Mouse (Mus musculus) hindbrain, embryonic 16.5 days (tissue): ENCODE measurements around the gene Nrxn2. TPM values are rescaled to one million over a fixed set of nuclear protein-coding genes. Genes with fewer than 3 reads are reported as not detected.
A peak's percentile ranks its signal among the peaks of the same experiment; 100 is the strongest.

Source experiments
- ATAC-seq: fragments of 200-750 bp; cut with Nextera tagmentation; 2 replicates; pipeline ENCODE4 v1.8.0; 2017; ENCODE audit warnings: moderate TSS enrichment, moderate library complexity
- H3K27ac ChIP-seq: fragments of 300-500 bp; sonication (generic); 2 replicates; pipeline ENCODE4 v1.5.1; 2014; ENCODE audit warnings: low read depth, mild to moderate bottlenecking, control low read depth, low read length, moderate library complexity
- H3K27me3 ChIP-seq: fragments of 300-500 bp; sonication (generic); replicated peaks from 2 replicates; pipeline ENCODE4 v1.6.1; 2014; ENCODE audit warnings: low read length; ENCODE audit not compliant: control insufficient read depth, insufficient read depth
- H3K36me3 ChIP-seq: fragments of 300-500 bp; sonication (generic); 2 replicates; pipeline ENCODE4 v1.6.1; 2014; ENCODE audit warnings: mild to moderate bottlenecking, low read length, moderate library complexity, mixed read lengths; ENCODE audit not compliant: control insufficient read depth, insufficient read depth
- H3K4me1 ChIP-seq: fragments of 300-500 bp; sonication (generic); 2 replicates; pipeline ENCODE4 v1.6.1; 2014; ENCODE audit warnings: low read depth, low read length; ENCODE audit not compliant: control insufficient read depth, insufficient read depth
- H3K4me2 ChIP-seq: fragments of 300-500 bp; sonication (generic); 2 replicates; pipeline ENCODE4 v1.6.1; 2014; ENCODE audit warnings: mild to moderate bottlenecking, low read length, control low read depth, moderate library complexity
- H3K4me3 ChIP-seq: fragments of 300-500 bp; sonication (generic); 2 replicates; pipeline ENCODE4 v1.5.1; 2014; ENCODE audit warnings: mild to moderate bottlenecking, low read length, control low read depth, moderate library complexity
- H3K9ac ChIP-seq: fragments of 300-500 bp; sonication (generic); 2 replicates; pipeline ENCODE4 v1.6.1; 2014; ENCODE audit warnings: low read depth, mild to moderate bottlenecking, control low read depth, low read length, moderate library complexity
- H3K9me3 ChIP-seq: fragments of 300-500 bp; sonication (generic); 2 replicates; pipeline ENCODE4 v1.6.1; 2014; ENCODE audit warnings: mild to moderate bottlenecking, low read length, moderate library complexity; ENCODE audit not compliant: control insufficient read depth
- WGBS: fragments of 180-500 bp; shearing (Covaris S2); extraction: QIAGEN DNeasy Blood & Tissue Kit; methylation state at CpG from one replicate; pipeline ENCODE4 v1.1.7; 2014; 5-methylcytosine and 5-hydroxymethylcytosine counted together
- polyA plus RNA-seq: library from polyadenylated mRNA; unstranded; fragments of >200 nt; fragmentation: Nextera tagmentation; extraction: Ambion mirVana; gene quantifications from 2 replicates; pipeline ENCODE4 v1.2.1, GENCODE M21; 2015

The Nrxn2 gene
- polyA plus RNA-seq, 1 experiment from 2014 or later: 37.1 TPM

DNA sequence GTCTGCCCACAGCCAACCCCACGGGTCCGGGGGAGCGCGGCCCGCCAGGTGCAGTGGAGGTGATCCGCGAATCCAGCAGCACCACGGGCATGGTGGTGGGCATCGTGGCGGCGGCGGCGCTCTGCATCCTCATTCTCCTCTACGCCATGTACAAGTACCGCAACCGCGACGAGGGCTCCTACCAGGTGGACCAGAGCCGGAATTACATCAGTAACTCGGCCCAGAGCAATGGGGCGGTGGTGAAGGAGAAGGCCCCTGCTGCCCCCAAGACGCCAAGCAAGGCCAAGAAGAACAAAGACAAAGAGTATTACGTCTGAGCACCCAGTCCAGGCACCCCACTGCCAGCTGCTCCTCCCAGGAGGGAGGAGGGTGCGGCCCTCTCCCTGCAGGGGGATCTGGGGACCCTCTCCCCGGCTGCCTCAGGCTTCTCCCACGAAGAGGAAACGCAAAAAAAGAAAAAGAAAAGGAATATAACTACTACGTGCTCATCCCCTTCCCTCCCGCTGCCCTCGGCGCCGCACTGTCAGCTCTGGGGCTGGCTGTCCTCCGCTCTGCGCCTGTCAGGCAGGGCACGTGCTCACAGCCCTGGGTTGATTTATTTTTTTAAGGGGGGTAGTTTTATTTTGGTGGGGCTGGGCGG is 113.4 kb downstream of the Nrxn2 start:
- WGBS: 2% methylated on average over 36 of the region's 36 CpGs
- peak overlapping the region; percentile 40 for H3K4me3 ChIP-seq

DNA sequence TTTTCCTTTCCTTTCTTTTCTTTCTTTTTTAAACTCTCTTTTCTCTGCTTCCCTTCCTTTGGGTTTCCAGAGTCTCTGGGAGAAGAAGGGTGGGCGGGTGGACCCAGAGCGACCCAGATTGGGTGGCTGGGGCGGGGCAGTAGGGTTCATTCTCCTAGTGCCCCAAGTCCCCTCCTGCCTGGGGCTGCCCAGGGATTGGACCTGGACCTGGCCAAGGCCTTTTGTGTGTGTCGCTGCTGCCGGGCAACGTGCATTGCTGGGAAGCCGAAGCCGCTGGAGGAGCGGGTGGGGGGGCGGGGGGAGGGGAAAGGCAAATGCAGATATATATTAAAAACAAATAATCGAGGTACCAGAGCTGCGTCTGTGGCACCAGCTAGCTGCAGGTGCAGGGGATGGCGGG is 114.1 kb downstream of the Nrxn2 start:
- H3K4me1 ChIP-seq: peaks cover 36% of the 10 kb centered on the region

More for the DNA sequence above, 113.4 kb downstream of the Nrxn2 start:
- peak overlapping the region; percentile 75 for H3K27ac ChIP-seq
- H3K9me3 ChIP-seq: no peaks in the 10 kb centered on the region
- peaks cover 36% of the 10 kb centered on the region for H3K4me1 ChIP-seq
- peaks cover 1% of the 10 kb centered on the region; the same call in 1 of the 2 replicates for H3K36me3 ChIP-seq
- no peak for ATAC-seq
- H3K27me3 ChIP-seq: no peaks in the 10 kb centered on the region
- peak overlapping the region; percentile 71 for H3K4me2 ChIP-seq
- H3K9ac ChIP-seq: peak overlapping the region; percentile 69

DNA sequence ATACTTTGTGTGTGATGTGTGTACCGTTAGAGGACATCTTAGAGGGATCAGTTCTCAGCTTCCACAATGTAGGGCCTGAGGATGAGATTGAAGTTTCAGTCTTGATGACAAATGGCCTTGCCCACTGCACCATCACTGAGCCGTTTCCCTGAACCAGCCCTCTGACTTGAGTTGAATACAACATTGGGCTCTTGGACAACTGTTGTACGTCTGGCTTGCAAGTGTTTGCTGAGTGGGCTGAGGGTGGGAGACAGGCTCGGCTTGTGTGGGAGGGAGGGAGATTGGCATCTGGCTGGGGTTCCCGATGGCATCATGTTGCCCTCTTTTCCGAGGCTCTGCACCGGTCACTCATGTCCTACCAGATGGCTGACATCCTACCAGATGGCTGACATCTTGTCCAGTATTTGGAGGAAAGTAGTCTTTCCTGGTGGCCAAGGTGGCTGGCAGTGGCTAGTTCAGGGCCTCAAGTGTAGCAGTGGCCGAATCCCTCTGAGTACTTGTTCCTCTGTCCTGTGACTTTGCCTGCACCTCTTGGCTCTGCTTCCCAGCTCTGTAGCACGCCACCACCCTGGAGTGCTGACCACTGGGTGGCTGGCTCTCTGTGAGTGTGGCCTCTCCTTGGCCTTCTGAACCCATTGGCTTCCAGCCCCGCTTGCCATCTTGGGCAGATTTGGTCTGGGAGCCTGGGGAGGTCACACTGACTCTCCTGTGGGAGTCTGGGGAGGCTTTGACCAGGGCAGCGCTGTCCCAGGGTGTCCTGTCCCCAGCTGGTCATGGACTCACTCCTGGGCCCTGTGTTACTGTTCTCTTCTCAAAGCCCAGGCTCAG is 115.0 kb downstream of the Nrxn2 start:
- H3K27me3 ChIP-seq: no peaks in the 10 kb centered on the region
- no peaks in the 10 kb centered on the region for H3K36me3 ChIP-seq
- ATAC-seq: no peak
- H3K4me3 ChIP-seq: no peak overlapping the region
- no peak overlapping the region for H3K4me2 ChIP-seq
- no peaks in the 10 kb centered on the region for H3K9me3 ChIP-seq
- peak overlapping the region; percentile 54 for H3K27ac ChIP-seq
- H3K9ac ChIP-seq: no peak overlapping the region
- 53% methylated on average over 11 of the region's 11 CpGs for WGBS
- H3K4me1 ChIP-seq: peaks cover 34% of the 10 kb centered on the region

More for the DNA sequence above, 114.1 kb downstream of the Nrxn2 start:
- Histone ChIP-seq H3K27ac (peak overlapping the region; percentile 75), H3K4me3 (no peak overlapping the region; the same call in 1 of the 2 replicates), H3K27me3 (no peaks in the 10 kb centered on the region), H3K4me2 (peak overlapping the region; percentile 71), H3K9ac (no peak overlapping the region; the same call in 1 of the 2 replicates), H3K36me3 (no peaks in the 10 kb centered on the region), H3K9me3 (no peaks in the 10 kb centered on the region)
- WGBS: 6% methylated on average over 13 of the region's 13 CpGs
- ATAC-seq: peak; percentile 21; the same call in 1 of the 2 replicates

DNA sequence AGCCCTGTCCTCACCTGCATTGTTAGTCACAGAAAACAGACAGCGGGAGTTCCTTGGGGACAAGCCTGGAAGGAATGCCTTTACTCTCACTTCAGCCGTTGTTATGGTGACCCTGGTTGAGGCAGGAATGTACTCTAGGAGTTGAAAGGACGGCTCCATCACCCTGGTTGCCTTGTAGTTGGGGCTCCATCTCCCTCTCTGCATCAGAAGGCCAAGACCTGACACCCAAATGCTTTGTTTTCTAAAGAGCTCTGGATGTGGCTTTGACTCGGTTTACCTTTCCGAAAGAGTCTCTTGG is 115.5 kb downstream of the Nrxn2 start:
- 34% methylated on average over 5 of the region's 5 CpGs for WGBS
- peaks cover 34% of the 10 kb centered on the region for H3K4me1 ChIP-seq
- no peak overlapping the region for H3K4me3 ChIP-seq
- no peaks in the 10 kb centered on the region for H3K27me3 ChIP-seq
- H3K4me2 ChIP-seq: no peak overlapping the region
- H3K9ac ChIP-seq: no peak overlapping the region
- H3K9me3 ChIP-seq: no peaks in the 10 kb centered on the region
- H3K27ac ChIP-seq: no peak overlapping the region
- H3K36me3 ChIP-seq: no peaks in the 10 kb centered on the region
- ATAC-seq: no peak

DNA sequence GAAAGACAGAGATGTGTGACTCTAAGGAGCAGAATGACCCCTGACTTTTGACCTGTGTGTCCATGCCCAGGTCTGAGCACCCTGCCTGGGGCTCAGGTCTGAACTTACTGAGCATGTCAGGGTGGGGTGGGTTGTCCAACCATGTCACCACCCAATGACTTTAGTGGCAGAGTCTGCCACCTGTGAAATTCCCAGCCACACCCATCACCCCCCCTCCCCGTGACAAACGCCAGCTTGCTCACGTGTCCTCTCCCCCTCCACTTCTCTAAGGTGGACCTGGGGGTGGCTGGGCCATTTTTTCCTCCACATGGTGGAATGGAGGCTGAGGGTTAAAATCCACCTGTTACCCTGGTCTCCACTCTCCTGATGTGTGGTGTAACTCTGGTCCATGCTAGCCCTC is 117.7 kb downstream of the Nrxn2 start:
- Histone ChIP-seq H3K4me3 (no peak overlapping the region), H3K27ac (no peak overlapping the region), H3K9me3 (no peaks in the 10 kb centered on the region), H3K27me3 (no peaks in the 10 kb centered on the region), H3K9ac (no peak overlapping the region), H3K4me2 (no peak overlapping the region), H3K4me1 (peaks cover 23% of the 10 kb centered on the region), H3K36me3 (no peaks in the 10 kb centered on the region)
- no peak for ATAC-seq
- WGBS: 79% methylated on average over 3 of the region's 3 CpGs

DNA sequence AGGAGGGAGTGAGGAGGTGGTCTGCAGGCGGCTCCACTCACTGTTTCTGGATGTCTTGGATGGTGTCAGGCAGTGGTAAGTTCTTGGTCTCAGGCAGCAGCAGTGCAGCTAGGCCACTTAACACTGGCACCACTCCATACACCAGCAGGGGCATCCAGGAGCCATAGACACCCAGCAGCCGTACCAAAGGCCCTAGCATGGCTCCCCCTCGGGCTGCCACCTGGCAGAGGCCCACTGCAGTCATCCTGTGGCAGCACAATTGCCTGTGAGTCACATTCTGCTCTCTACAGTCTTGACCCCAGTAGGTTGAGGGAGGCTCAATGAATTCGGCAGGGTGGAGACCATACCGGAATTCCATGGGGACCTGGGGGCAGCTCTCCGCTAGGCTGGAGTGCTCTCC is 118.2 kb downstream of the Nrxn2 start:
- no peak for ATAC-seq
- WGBS: 55% methylated on average over 6 of the region's 6 CpGs
- Histone ChIP-seq H3K27me3 (no peaks in the 10 kb centered on the region), H3K4me1 (peaks cover 18% of the 10 kb centered on the region), H3K27ac (no peak overlapping the region), H3K9ac (no peak overlapping the region), H3K4me2 (no peak overlapping the region), H3K9me3 (no peaks in the 10 kb centered on the region), H3K4me3 (no peak overlapping the region), H3K36me3 (no peaks in the 10 kb centered on the region)

DNA sequence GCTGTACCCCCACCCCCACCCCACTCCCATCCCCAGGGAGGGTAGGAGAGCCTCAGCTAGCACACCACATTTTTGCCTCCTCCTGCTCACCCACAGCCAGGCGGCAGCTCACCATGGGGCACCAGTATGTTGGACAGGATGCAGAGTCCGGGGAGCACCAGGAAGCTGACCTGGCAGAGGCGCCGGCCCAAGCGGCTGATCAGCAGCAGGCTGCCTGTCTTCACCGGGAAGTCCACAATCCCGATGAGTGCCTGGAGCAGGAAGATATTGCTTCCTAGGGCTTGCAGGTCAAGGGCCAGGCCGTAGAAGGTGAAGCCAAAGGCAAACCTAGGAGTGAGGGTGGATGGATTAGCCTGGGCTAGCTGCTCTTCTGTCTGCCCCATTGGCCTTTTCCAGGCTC is 119.0 kb downstream of the Nrxn2 start:
- Histone ChIP-seq H3K27me3 (no peaks in the 10 kb centered on the region), H3K9me3 (no peaks in the 10 kb centered on the region), H3K36me3 (no peaks in the 10 kb centered on the region), H3K9ac (no peak overlapping the region), H3K4me2 (no peak overlapping the region), H3K4me1 (peaks cover 12% of the 10 kb centered on the region), H3K4me3 (no peak overlapping the region), H3K27ac (no peak overlapping the region)
- 74% methylated on average over 8 of the region's 8 CpGs for WGBS
- no peak for ATAC-seq

DNA sequence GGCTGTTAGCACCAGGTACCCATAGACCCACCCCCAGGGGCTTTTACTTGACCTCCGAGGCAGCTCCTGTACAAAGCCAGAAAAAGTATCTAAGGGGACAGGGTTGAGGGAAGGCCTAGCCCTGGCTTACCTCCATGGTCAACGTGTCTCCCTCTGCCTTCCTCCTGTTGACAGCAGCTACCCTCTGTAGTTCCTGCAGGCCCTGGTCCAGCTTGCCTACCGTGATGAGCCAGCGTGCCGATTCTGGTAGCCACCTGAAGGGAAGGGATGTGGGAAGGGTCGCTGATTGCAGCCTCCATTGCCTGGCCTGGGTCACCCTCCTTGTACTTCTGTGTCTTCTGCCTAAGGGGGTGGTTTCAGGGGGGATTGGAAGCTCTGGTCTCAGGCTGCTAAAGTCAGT is 120.0 kb downstream of the Nrxn2 start:
- no peak overlapping the region for H3K4me3 ChIP-seq
- H3K9me3 ChIP-seq: no peaks in the 10 kb centered on the region
- 96% methylated on average over 6 of the region's 6 CpGs for WGBS
- H3K36me3 ChIP-seq: no peaks in the 10 kb centered on the region
- no peaks in the 10 kb centered on the region for H3K27me3 ChIP-seq
- no peak overlapping the region for H3K4me2 ChIP-seq
- no peak for ATAC-seq
- H3K4me1 ChIP-seq: peaks cover 7% of the 10 kb centered on the region
- no peak overlapping the region for H3K9ac ChIP-seq
- H3K27ac ChIP-seq: no peak overlapping the region

DNA sequence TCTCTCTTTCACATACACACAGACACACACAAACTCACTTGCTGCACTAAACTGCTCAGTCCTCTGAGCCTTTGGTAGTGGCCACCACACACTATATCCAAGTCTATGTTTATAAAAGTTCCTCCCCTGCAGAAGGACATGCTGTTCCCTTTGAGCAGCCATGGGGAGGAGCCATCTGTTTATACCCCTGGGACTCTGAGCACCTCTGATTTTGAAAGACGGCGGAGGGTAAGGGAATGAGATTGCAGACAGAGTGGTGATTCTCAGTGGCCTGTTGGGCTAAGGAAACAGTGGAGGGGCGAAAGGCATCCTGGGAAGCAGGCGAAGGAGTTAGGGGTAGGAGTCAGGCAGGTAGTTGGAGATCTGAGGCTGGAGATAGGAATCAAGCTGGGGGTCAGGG is 121.1 kb downstream of the Nrxn2 start:
- H3K9ac ChIP-seq: no peak overlapping the region
- H3K4me1 ChIP-seq: no peaks in the 10 kb centered on the region; the same call in 1 of the 2 replicates
- no peaks in the 10 kb centered on the region for H3K27me3 ChIP-seq
- no peak for ATAC-seq
- no peaks in the 10 kb centered on the region for H3K36me3 ChIP-seq
- H3K9me3 ChIP-seq: no peaks in the 10 kb centered on the region
- H3K4me2 ChIP-seq: no peak overlapping the region
- no peak overlapping the region for H3K27ac ChIP-seq
- no peak overlapping the region for H3K4me3 ChIP-seq
- WGBS: 78% methylated on average over 4 of the region's 4 CpGs
